Mouse (Mus musculus): ENCODE measurements around the gene Galntl6. TPM values are rescaled to one million over a fixed set of nuclear protein-coding genes. Genes with fewer than 3 reads are reported as not detected.

Galntl6 gene
- total RNA-seq, 2 experiments from 2014 or later = 51.7 to 55.3 TPM

GRCm38 (mm10) chr8:57890159-57890558, 1022.3 kb downstream of the Galntl6 start:
- no peak for DNase-seq (ENCODE audit: low spot score in 2 of 2)

- DNase-seq (ENCODE audit: low spot score in 2 of 2) = no peak
Measured at GRCm38 (mm10) chr8:57888831-57889230, 1023.6 kb downstream of the Galntl6 start.

GRCm38 (mm10) chr8:57879452-57879851, 1033.0 kb downstream of the Galntl6 start:
- peak; percentile 50 to 86 for DNase-seq (ENCODE audit: low spot score in 2 of 2)

GRCm38 (mm10) chr8:57849074-57849473, 1063.4 kb downstream of the Galntl6 start:
- no peak for DNase-seq (ENCODE audit: low spot score in 2 of 2)

- peak in 1 of 2 experiments; percentile 34 for DNase-seq (ENCODE audit: low spot score in 2 of 2)
Measured at GRCm38 (mm10) chr8:57843461-57843860, 1069.0 kb downstream of the Galntl6 start.

- peak; percentile 28 to 31 for DNase-seq (ENCODE audit: low spot score in 2 of 2)
Measured at GRCm38 (mm10) chr8:57842462-57843391, 1069.7 kb downstream of the Galntl6 start.

GRCm38 (mm10) chr8:57841446-57841845, 1071.0 kb downstream of the Galntl6 start:
- peak; percentile 19 to 73 for DNase-seq (ENCODE audit: low spot score in 2 of 2)

GRCm38 (mm10) chr8:57837384-57837783, 1075.1 kb downstream of the Galntl6 start:
- DNase-seq (ENCODE audit: low spot score in 2 of 2) = no peak

- DNase-seq (ENCODE audit: low spot score in 2 of 2) = no peak
Measured at GRCm38 (mm10) chr8:57836981-57837380, 1075.5 kb downstream of the Galntl6 start.

GRCm38 (mm10) chr8:57836201-57836883, 1076.1 kb downstream of the Galntl6 start:
- no peak for DNase-seq (ENCODE audit: low spot score in 2 of 2)

- DNase-seq (ENCODE audit: low spot score in 2 of 2) = no peak
Measured at GRCm38 (mm10) chr8:57823151-57823550, 1089.3 kb downstream of the Galntl6 start.

GRCm38 (mm10) chr8:57816034-57816433, 1096.4 kb downstream of the Galntl6 start:
- DNase-seq (ENCODE audit: low spot score in 2 of 2) = no peak

GRCm38 (mm10) chr8:57807060-57807459, 1105.4 kb downstream of the Galntl6 start:
- DNase-seq (ENCODE audit: low spot score in 2 of 2) = no peak

GRCm38 (mm10) chr8:57805094-57805493, 1107.3 kb downstream of the Galntl6 start:
- DNase-seq (ENCODE audit: low spot score in 2 of 2) = no peak

- DNase-seq (ENCODE audit: low spot score in 2 of 2) = no peak
Measured at GRCm38 (mm10) chr8:57803821-57804220, 1108.6 kb downstream of the Galntl6 start.

GRCm38 (mm10) chr8:57801197-57801596, 1111.2 kb downstream of the Galntl6 start:
- no peak for DNase-seq (ENCODE audit: low spot score in 2 of 2)

GRCm38 (mm10) chr8:57800327-57800726, 1112.1 kb downstream of the Galntl6 start:
- DNase-seq (ENCODE audit: low spot score in 2 of 2) = peak in 1 of 2 experiments; percentile 91

GRCm38 (mm10) chr8:57799797-57800204, 1112.6 kb downstream of the Galntl6 start:
- DNase-seq (ENCODE audit: low spot score in 2 of 2) = peak in 1 of 2 experiments; percentile 42

GRCm38 (mm10) chr8:57793455-57793854, 1119.0 kb downstream of the Galntl6 start:
- no peak for DNase-seq (ENCODE audit: low spot score in 2 of 2)

- DNase-seq (ENCODE audit: low spot score in 2 of 2) = no peak
Measured at GRCm38 (mm10) chr8:57792246-57792645, 1120.2 kb downstream of the Galntl6 start.

- peak in 1 of 2 experiments; percentile 47 for DNase-seq (ENCODE audit: low spot score in 2 of 2)
Measured at GRCm38 (mm10) chr8:57791309-57791721, 1121.1 kb downstream of the Galntl6 start.

GRCm38 (mm10) chr8:57779551-57779950, 1132.9 kb downstream of the Galntl6 start:
- DNase-seq (ENCODE audit: low spot score in 2 of 2) = no peak
